Mouse (Mus musculus): Measurements from ENCODE around the gene Coa3. TPM values are rescaled to one million over a fixed set of nuclear protein-coding genes. Genes with fewer than 3 reads are reported as not detected.

Gene Coa3
- total RNA-seq, 4 experiments from 2014 or later = 95.8 to 105 (median 101) TPM

Other genes starting within 250 kb of the Coa3 start
- gene Naglu, start 209.1 kb downstream of the Coa3 start, total RNA-seq (2022) = 10 to 100 TPM; 10.4 to 18.5 (median 12.8) TPM
- 1 to 10 TPM in 1 of 4 experiments, under 1 TPM in 3; 0.46 to 1.8 (median 0.60) TPM for gene Hsd17b1, start 200.7 kb downstream of the Coa3 start, total RNA-seq (2022)
- 10 to 100 TPM; 20.7 to 26.2 (median 23.7) TPM for gene Coasy, start 196.5 kb downstream of the Coa3 start, total RNA-seq (2022)
- 10 to 100 TPM; 31.1 to 41.9 (median 37.1) TPM for gene Mlx, start 191.8 kb downstream of the Coa3 start, total RNA-seq (2022)
- 1 to 10 TPM; 2.2 to 4.7 (median 3.8) TPM for gene Psmc3ip, start 183.7 kb downstream of the Coa3 start, total RNA-seq (2022)
- 10 to 100 TPM; 50.1 to 52.2 (median 50.9) TPM for gene Retreg3, start 159.2 kb downstream of the Coa3 start, total RNA-seq (2022)
- 10 to 100 TPM; 47.1 to 49.2 (median 47.9) TPM for gene Tubg1, start 159.2 kb downstream of the Coa3 start, total RNA-seq (2022)
- gene Tubg2, start 123.2 kb downstream of the Coa3 start, total RNA-seq (2022) = 10 to 100 TPM; 53.1 to 58.8 (median 56.7) TPM
- gene Cntnap1, start 108.6 kb downstream of the Coa3 start, total RNA-seq (2022) = 100 to 1,000 TPM; 173 to 184 (median 176) TPM
- 10 to 100 TPM; 13.5 to 15.9 (median 15.3) TPM for gene Plekhh3, start 107.8 kb downstream of the Coa3 start, total RNA-seq (2022)
- under 1 TPM in 2 of 4 experiments, not detected in 2; 0.18 to 0.34 TPM for gene Ccr10, start 103.7 kb downstream of the Coa3 start, total RNA-seq (2022)
- gene Ezh1, start 52.7 kb downstream of the Coa3 start, total RNA-seq (2022) = 10 to 100 TPM; 62.4 to 63.9 (median 63.7) TPM
- gene Ramp2, start 33.1 kb downstream of the Coa3 start, total RNA-seq (2022) = 10 to 100 TPM; 32.9 to 51.1 (median 37.6) TPM
- gene Vps25, start 25.4 kb downstream of the Coa3 start, total RNA-seq (2022) = 10 to 100 TPM; 56.7 to 70.0 (median 65.8) TPM
- 10 to 100 TPM; 11.1 to 12.2 (median 11.6) TPM for gene Wnk4, start 18.5 kb downstream of the Coa3 start, total RNA-seq (2022)
- gene Cntd1, start 102 bp downstream of the Coa3 start, total RNA-seq (2022) = under 1 TPM; 0.25 to 0.55 (median 0.35) TPM
- 100 to 1,000 TPM; 178 to 237 (median 199) TPM for gene Becn1, start 23.2 kb upstream of the Coa3 start, total RNA-seq (2022)
- 100 to 1,000 TPM; 108 to 132 (median 125) TPM for gene Psme3, start 37.1 kb upstream of the Coa3 start, total RNA-seq (2022)
- gene Aoc2, start 45.9 kb upstream of the Coa3 start, total RNA-seq (2022) = 1 to 10 TPM; 3.8 to 5.3 (median 4.7) TPM
- gene Aoc3, start 51.5 kb upstream of the Coa3 start, total RNA-seq (2022) = under 1 TPM; 0.39 to 0.75 (median 0.59) TPM
- gene G6pc, start 88.4 kb upstream of the Coa3 start, total RNA-seq (2022) = not detected
- gene Aarsd1, start 138.5 kb upstream of the Coa3 start, total RNA-seq (2022) = 10 to 100 TPM; 47.2 to 57.2 (median 47.5) TPM
- gene Gm27029, start 145.7 kb upstream of the Coa3 start, total RNA-seq (2022) = 1 to 10 TPM; 4.4 to 6.6 (median 5.2) TPM
- gene Rundc1, start 146.0 kb upstream of the Coa3 start, total RNA-seq (2022) = 10 to 100 TPM; 31.1 to 37.3 (median 34.4) TPM
- gene Ptges3l, start 146.2 kb upstream of the Coa3 start, total RNA-seq (2022) = 1 to 10 TPM; 2.1 to 3.5 (median 3.1) TPM
- 10 to 100 TPM; 20.6 to 44.6 (median 32.7) TPM for gene Rpl27, start 163.2 kb upstream of the Coa3 start, total RNA-seq (2022)
- gene Ifi35, start 169.3 kb upstream of the Coa3 start, total RNA-seq (2022) = 1 to 10 TPM; 2.8 to 4.8 (median 3.3) TPM
- gene Rnd2, start 185.9 kb upstream of the Coa3 start, total RNA-seq (2022) = 100 to 1,000 TPM; 156 to 190 (median 176) TPM
- gene Vat1, start 187.1 kb upstream of the Coa3 start, total RNA-seq (2022) = 10 to 100 TPM; 40.7 to 54.4 (median 45.8) TPM

All from left cerebral cortex, adult 8-10 months (tissue).